Mouse (Mus musculus) stomach, adult 2 months (tissue): ENCODE data around the gene Pycr1. TPM values are rescaled to one million over a fixed set of nuclear protein-coding genes. Genes with fewer than 3 reads are reported as not detected.

Experiments
- polyA plus RNA-seq: library from polyadenylated mRNA; depleted of rRNA; stranded (reverse); fragments of >200 nt; gene quantifications from 2 replicates; pipeline ENCODE4 v1.2.3, GENCODE M21; 2012; rRNA removed

Gene Pycr1
- polyA plus RNA-seq = 29.3 and 57.1 TPM in 2 replicates

GRCm38 (mm10) chr11:120643601-120643987 is at the start of gene Pycr1:
Gene Pycr1, minus strand, starts transcription at chr11:120643769.

DNA sequence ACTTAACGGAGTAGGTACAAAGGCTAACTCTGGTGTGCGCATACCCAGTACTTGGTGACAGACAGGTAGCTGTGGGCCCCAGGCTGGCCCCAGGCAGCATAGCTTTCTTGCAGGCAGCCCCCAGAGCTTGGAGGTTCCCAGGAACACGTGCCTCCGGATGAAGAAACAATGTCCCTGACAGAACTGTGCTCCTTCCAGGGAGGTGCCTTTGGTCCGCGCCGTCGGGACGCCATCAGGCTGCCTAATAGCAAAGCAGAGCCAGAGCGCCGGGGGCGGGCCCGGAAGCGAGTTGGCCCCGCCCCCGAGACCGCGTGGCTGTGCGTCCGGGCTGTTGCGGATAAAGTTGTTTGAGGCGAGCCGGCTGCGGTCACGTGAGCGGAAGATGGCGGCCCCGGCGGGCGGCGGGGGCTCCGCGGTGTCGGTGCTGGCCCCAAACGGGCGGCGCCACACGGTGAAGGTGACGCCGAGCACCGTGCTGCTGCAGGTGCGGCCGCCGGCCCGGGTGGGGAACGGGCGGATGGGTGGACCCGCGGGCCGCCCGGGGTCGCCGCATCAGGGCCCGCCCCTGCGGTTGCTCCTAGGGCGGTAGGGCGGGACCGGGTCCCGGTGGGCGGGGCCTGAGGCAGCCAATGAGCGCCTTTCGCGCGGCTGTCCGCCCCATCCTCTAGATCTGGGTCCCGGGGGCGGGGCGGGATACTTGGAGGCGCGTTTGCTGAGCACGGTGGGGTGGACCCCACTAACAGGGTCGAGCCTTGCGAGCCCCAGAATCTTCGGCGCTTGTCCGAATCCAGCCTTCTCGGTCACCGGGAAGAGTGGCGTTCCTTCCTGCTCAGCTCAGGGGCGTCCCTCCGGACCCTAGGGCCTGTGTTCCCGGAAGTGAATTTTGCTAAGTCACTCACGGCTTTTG is 29.4 kb upstream of the Pycr1 start, which contains the start of gene Aspscr1:
Gene Aspscr1, plus strand, starts transcription at position 287 of the 907 bp plus-strand sequence.

DNA sequence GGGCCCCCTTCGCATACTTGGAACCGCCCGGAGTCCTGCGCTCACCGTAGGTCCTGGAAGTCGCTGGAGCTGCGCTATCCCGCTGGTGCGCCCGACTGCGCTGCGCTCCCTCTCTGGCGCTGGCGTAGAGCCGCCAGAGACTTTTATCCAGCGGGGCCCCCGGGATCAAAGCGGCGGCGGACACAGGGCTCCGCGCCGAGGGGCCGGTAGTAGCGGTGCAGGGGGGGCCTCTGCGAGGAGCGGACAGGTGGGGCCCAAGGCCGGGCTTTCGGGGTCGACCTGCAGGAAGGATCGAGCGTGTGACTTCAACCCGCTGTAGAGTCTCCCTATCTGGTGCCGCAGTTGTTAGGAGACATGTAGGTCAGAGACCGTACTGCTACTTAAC is 17.5 kb upstream of the Pycr1 start, which contains the start of gene Notum:
Gene Notum, minus strand, starts transcription at position 100 of the 385 bp plus-strand sequence.

DNA sequence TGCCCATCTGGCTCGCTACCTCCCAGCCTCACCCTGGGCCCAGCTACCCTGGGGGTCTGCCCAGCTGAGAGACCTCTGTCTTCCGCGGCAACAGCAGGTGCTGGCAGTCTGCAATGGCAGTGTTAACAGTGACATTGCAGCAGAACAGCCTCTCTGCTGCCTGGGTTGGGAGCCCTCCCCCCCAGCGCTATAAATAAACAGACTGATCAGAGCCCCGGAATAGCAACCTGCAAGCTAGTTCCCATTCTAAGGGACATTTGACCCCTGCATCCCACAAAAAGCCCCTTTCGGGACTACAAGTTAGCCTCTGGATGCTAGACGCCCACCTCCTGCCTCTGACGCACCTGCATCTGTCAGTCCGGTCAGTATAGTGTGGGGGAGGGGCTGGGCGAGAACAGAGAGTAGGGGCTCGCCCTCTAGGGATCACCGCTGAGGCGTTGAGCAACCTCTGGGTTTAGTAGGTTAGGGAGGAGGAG is 4.5 kb upstream of the Pycr1 start, which contains the start of gene Myadml2:
Gene Myadml2, minus strand, starts transcription at position 158 of the 476 bp plus-strand sequence.

DNA sequence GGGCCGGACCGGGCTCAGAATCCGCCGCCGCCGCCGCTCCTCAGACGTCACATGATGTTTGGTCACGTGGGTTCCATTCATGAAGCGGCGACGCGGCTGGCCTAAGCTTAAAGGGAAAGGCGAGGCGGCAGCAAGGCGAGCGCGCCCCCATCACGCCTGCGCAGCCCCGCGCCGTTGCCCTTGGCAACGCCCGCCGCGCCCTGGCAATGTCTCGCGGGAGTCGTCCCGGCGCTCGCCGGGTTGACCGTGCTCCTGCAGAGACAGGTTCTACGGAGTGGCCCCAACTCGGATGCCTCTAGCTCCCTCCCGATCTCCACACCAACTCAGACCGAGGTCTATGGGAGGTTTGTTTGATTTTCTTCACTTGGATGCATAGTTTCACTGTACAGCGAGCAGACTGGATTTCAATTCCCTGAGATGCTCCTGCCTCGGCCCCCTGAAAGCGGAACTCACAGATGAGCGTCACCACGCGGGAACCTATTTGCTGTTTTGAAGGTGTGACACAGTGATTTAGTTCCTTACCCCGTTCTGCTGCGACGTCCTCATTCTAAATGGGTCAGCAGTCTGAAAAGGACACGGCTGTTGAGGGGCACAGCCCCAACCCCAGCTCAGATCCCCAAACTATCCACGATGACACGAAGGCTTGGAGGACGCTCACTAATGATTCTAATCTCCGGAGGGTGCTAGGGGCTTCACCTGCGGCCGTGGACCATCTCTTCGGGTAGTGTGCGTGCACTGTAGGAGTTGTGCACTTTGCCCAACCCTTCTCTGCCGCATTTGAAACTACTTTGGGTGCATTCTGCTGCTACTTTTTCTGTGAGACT is 9.8 kb downstream of the Pycr1 start, which contains the start of gene Mafg:
Gene Mafg, minus strand, starts transcription at position 81 of the 824 bp plus-strand sequence.

DNA sequence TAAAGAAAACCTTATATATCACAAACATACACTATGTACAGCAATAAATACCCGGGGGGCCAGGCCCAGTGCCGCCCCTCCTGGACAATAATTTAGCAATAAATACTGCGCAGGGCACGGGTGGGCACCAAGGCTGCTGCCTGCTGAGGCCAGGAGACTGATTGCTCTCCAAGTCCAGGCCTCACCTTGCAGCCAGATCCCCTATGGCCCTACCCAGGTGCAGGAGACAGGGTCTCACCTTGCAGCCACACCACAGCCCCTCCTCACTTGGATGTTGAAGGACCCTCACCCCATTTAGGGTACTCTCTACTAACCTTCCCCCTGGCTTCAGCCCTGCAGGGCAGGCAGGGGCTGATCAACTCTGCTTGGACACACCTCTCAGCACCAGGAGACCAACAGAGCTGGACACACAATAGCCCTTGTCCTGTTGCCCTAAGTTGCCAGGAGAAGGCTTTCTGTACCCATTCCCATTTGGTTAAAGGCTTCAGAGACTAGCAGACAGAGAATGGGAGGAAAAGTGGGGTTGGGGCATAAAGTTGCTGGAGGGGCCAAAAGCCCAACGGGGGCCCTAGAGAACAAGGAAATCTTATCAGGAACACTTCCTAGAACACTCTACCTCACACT is 18.3 kb downstream of the Pycr1 start, which contains the start of gene Sirt7:
Gene Sirt7, minus strand, starts transcription at position 89 of the 624 bp plus-strand sequence.

GRCm38 (mm10) chr11:120617519-120618112 is 26.0 kb downstream of the Pycr1 start, which contains the start of gene Pcyt2:
Gene Pcyt2, minus strand, starts transcription at chr11:120617936.

DNA sequence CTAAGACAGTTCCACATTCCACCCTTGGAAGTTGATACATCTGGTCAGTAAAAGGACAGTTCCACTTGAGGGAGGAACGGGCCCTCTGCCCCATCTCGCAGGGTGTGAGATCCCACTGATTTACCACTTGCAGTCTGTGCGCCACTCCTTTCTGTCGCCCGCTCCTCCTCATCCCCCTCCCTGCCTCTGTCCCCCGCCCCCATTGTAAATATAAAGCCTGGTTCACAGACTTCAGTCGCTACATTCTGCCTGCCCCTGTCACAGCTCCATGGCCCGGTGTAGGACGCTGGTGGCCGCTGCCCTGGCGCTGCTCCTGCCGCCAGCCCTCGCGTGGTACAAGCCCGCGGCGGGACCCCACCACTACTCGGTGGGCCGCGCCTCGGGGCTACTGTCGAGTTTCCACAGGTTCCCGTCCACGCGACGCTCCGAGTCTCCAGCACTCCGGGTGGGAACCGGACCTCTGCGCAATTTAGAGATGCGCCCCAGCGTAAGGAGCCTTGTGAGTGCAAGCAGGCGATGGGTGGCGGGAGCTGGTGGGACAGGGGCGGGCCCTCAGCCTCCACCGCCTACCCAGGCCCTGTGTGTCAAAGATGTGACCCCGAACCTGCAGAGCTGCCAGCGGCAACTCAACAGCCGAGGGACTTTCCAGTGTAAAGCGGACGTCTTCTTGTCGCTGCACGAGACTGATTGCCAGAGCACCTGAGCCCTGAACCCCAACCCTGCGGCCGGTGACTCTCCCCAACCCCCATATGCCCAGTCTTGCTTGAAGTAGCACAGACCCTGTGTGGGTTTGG is 35.1 kb downstream of the Pycr1 start, which contains the start of gene Npb:
Gene Npb, plus strand, starts transcription at position 237 of the 794 bp plus-strand sequence.

GRCm38 (mm10) chr11:120598283-120598989 is 45.1 kb downstream of the Pycr1 start, which contains the start of the genes Alyref and Anapc11:
Gene Alyref, minus strand, starts transcription at chr11:120598365.
Gene Anapc11, plus strand, starts transcription at chr11:120598421.

Other genes with a start within 250 kb of the Pycr1 start
- gene Nploc4, start 206.1 kb downstream of the Pycr1 start, polyA plus RNA-seq = 28.8 and 32.2 TPM in 2 replicates
- gene Tspan10, start 201.1 kb downstream of the Pycr1 start, polyA plus RNA-seq = not detected in 2 replicates
- 0.18 and 0.35 TPM in 2 replicates for gene Pde6g, start 190.3 kb downstream of the Pycr1 start, polyA plus RNA-seq
- gene Oxld1, start 185.7 kb downstream of the Pycr1 start, polyA plus RNA-seq = 15.7 and 34.1 TPM in 2 replicates
- gene Ccdc137, start 185.7 kb downstream of the Pycr1 start, polyA plus RNA-seq = 3.0 and 4.9 TPM in 2 replicates
- 7.5 and 11.8 TPM in 2 replicates for gene Arl16, start 176.2 kb downstream of the Pycr1 start, polyA plus RNA-seq
- 83.7 and 108 TPM in 2 replicates for gene Mrpl12, start 159.2 kb downstream of the Pycr1 start, polyA plus RNA-seq
- gene Slc25a10, start 151.9 kb downstream of the Pycr1 start, polyA plus RNA-seq = 158 and 235 TPM in 2 replicates
- 0.55 and 0.69 TPM in 2 replicates for gene Gcgr, start 113.1 kb downstream of the Pycr1 start, polyA plus RNA-seq
- gene Mcrip1, start 94.0 kb downstream of the Pycr1 start, polyA plus RNA-seq = 40.9 and 56.7 TPM in 2 replicates
- gene Ppp1r27, start 92.6 kb downstream of the Pycr1 start, polyA plus RNA-seq = 1.6 and 1.8 TPM in 2 replicates
- 153 and 166 TPM in 2 replicates for gene P4hb, start 70.5 kb downstream of the Pycr1 start, polyA plus RNA-seq
- gene Arhgdia, start 62.1 kb downstream of the Pycr1 start, polyA plus RNA-seq = 426 and 509 TPM in 2 replicates
- 5.8 and 8.6 TPM in 2 replicates for gene Alyref, start 45.4 kb downstream of the Pycr1 start, polyA plus RNA-seq
- gene Anapc11, start 45.3 kb downstream of the Pycr1 start, polyA plus RNA-seq = 72.4 and 94.8 TPM in 2 replicates
- gene Npb, start 35.3 kb downstream of the Pycr1 start, polyA plus RNA-seq = 58.0 and 94.3 TPM in 2 replicates
- 138 and 161 TPM in 2 replicates for gene Pcyt2, start 25.8 kb downstream of the Pycr1 start, polyA plus RNA-seq
- gene Sirt7, start 18.5 kb downstream of the Pycr1 start, polyA plus RNA-seq = 51.2 and 54.2 TPM in 2 replicates
- gene Mafg, start 10.2 kb downstream of the Pycr1 start, polyA plus RNA-seq = 21.0 and 21.3 TPM in 2 replicates
- gene Myadml2, start 4.4 kb upstream of the Pycr1 start, polyA plus RNA-seq = 0.97 and 1.2 TPM in 2 replicates
- 1.1 and 1.4 TPM in 2 replicates for gene Notum, start 17.4 kb upstream of the Pycr1 start, polyA plus RNA-seq
- 70.2 and 73.5 TPM in 2 replicates for gene Aspscr1, start 29.2 kb upstream of the Pycr1 start, polyA plus RNA-seq
- gene Cenpx, start 70.0 kb upstream of the Pycr1 start, polyA plus RNA-seq = 41.1 and 48.0 TPM in 2 replicates
- gene Lrrc45, start 70.2 kb upstream of the Pycr1 start, polyA plus RNA-seq = 13.7 and 15.6 TPM in 2 replicates
- gene Rac3, start 77.7 kb upstream of the Pycr1 start, polyA plus RNA-seq = 7.0 and 10.6 TPM in 2 replicates
- 54.6 and 59.7 TPM in 2 replicates for gene Dcxr, start 83.5 kb upstream of the Pycr1 start, polyA plus RNA-seq
- 69.9 and 82.3 TPM in 2 replicates for gene Cbr2, start 88.3 kb upstream of the Pycr1 start, polyA plus RNA-seq
- 0.87 and 18.1 TPM in 2 replicates for gene Hmga1b, start 119.0 kb upstream of the Pycr1 start, polyA plus RNA-seq
- gene Rfng, start 140.4 kb upstream of the Pycr1 start, polyA plus RNA-seq = 36.8 and 56.8 TPM in 2 replicates
- gene Gps1, start 140.5 kb upstream of the Pycr1 start, polyA plus RNA-seq = 65.1 and 81.6 TPM in 2 replicates
- 16.7 and 20.0 TPM in 2 replicates for gene Dus1l, start 152.6 kb upstream of the Pycr1 start, polyA plus RNA-seq
- gene Fasn, start 180.8 kb upstream of the Pycr1 start, polyA plus RNA-seq = 320 and 400 TPM in 2 replicates